Mouse (Mus musculus): ENCODE results near the gene Chchd6.

Gene Chchd6

GRCm38 (mm10) chr6:89359771-89360708 is 235.4 kb downstream of the Chchd6 start:
- no peak for DNase-seq (ENCODE audit: low spot score)

GRCm38 (mm10) chr6:89359192-89359591 is 236.3 kb downstream of the Chchd6 start:
- no peak for DNase-seq (ENCODE audit: low spot score)

GRCm38 (mm10) chr6:89355661-89356060 is 239.8 kb downstream of the Chchd6 start:
- no peak for DNase-seq (ENCODE audit: low spot score)

GRCm38 (mm10) chr6:89354726-89355125 is 240.7 kb downstream of the Chchd6 start:
- no peak for DNase-seq (ENCODE audit: low spot score)

GRCm38 (mm10) chr6:89354076-89354475 is 241.4 kb downstream of the Chchd6 start:
- DNase-seq (ENCODE audit: low spot score), result no peak

- no peak for DNase-seq (ENCODE audit: low spot score)
Observed at GRCm38 (mm10) chr6:89353101-89353500, 242.4 kb downstream of the Chchd6 start.

- no peak for DNase-seq (ENCODE audit: low spot score)
Observed at GRCm38 (mm10) chr6:89351441-89352137, 243.9 kb downstream of the Chchd6 start.

GRCm38 (mm10) chr6:89350520-89350919 is 244.9 kb downstream of the Chchd6 start:
- DNase-seq (ENCODE audit: low spot score), result no peak

GRCm38 (mm10) chr6:89350037-89350515 is 245.4 kb downstream of the Chchd6 start:
- no peak for DNase-seq (ENCODE audit: low spot score)

- no peak for DNase-seq (ENCODE audit: low spot score)
Observed at GRCm38 (mm10) chr6:89348363-89348762, 247.1 kb downstream of the Chchd6 start.

- no peak for DNase-seq (ENCODE audit: low spot score)
Observed at GRCm38 (mm10) chr6:89347792-89348191, 247.7 kb downstream of the Chchd6 start.

GRCm38 (mm10) chr6:89345855-89346254 is 249.6 kb downstream of the Chchd6 start:
- DNase-seq (ENCODE audit: low spot score), result no peak

GRCm38 (mm10) chr6:89345486-89345785 is 250.0 kb downstream of the Chchd6 start:
- DNase-seq (ENCODE audit: low spot score), result no peak

- peak; percentile 93 for DNase-seq (ENCODE audit: low spot score)
Observed at GRCm38 (mm10) chr6:89344613-89345485, 250.6 kb downstream of the Chchd6 start.

- DNase-seq (ENCODE audit: low spot score), result no peak
Observed at GRCm38 (mm10) chr6:89341981-89342380, 253.5 kb downstream of the Chchd6 start.

- no peak for DNase-seq (ENCODE audit: low spot score)
Observed at GRCm38 (mm10) chr6:89339447-89339846, 256.0 kb downstream of the Chchd6 start.

- no peak for DNase-seq (ENCODE audit: low spot score)
Observed at GRCm38 (mm10) chr6:89338733-89339132, 256.7 kb downstream of the Chchd6 start.

GRCm38 (mm10) chr6:89337574-89337973 is 257.9 kb downstream of the Chchd6 start:
- DNase-seq (ENCODE audit: low spot score), result no peak

GRCm38 (mm10) chr6:89333964-89334702 is 261.3 kb downstream of the Chchd6 start:
- DNase-seq (ENCODE audit: low spot score), result no peak
